Mouse (Mus musculus) mouse embryonic stem cell (cell line): ENCODE results near the gene Ppp2r3c.
"Not testable (repeated sequence)": the region's sequence is repeated elsewhere in the genome, so short reads cannot be mapped to it uniquely, and the experiment has no call there.

Source experiments
- in situ Hi-C, 2 experiments: fragments of 300-500 bp; cut with MboI; formaldehyde crosslinking; loops; 1 replicate in 1 of 2; 3 replicates in 1 of 2; pipeline ENCODE4 v1.14.3; 2019 to 2020; ENCODE audit warnings: low sequenced_read_pairs in 2 of 2, low pct_unique_long_range_greater_than_20kb in 1 of 2, mixed read lengths in 1 of 2; ENCODE audit not compliant: unreplicated experiment in 1 of 2

Gene Ppp2r3c

GRCm38 (mm10) chr12:55299336-55299735, 3.5 kb downstream of the Ppp2r3c start, which contains the start of gene 1110008L16Rik:
1110008L16Rik (plus strand) TSS chr12:55299577.
- in situ Hi-C loops, result no loop called here

GRCm38 (mm10) chr12:55298112-55298511, 4.7 kb downstream of the Ppp2r3c start:
- in situ Hi-C loops, result no loop called here

GRCm38 (mm10) chr12:55277583-55277982, 25.2 kb downstream of the Ppp2r3c start:
- in situ Hi-C loops, result not testable (repeated sequence)

GRCm38 (mm10) chr12:55272243-55272642, 30.6 kb downstream of the Ppp2r3c start:
- in situ Hi-C loops, result no loop called here

- in situ Hi-C loops, result not testable (repeated sequence)
Observed at GRCm38 (mm10) chr12:55263385-55263784, 39.4 kb downstream of the Ppp2r3c start.

- in situ Hi-C loops, result not testable (repeated sequence)
Observed at GRCm38 (mm10) chr12:55261950-55262349, 40.8 kb downstream of the Ppp2r3c start.

- in situ Hi-C loops, result not testable (repeated sequence)
Observed at GRCm38 (mm10) chr12:55242243-55242642, 60.6 kb downstream of the Ppp2r3c start.

- in situ Hi-C loops, result not testable (repeated sequence)
Observed at GRCm38 (mm10) chr12:55230520-55230861, 72.3 kb downstream of the Ppp2r3c start.

GRCm38 (mm10) chr12:55229626-55230519, 72.9 kb downstream of the Ppp2r3c start, which contains the start of gene Srp54c:
Srp54c (plus strand) TSS chr12:55230168.
- in situ Hi-C loops, result not testable (repeated sequence)
